Mouse (Mus musculus): ENCODE results near the gene Stac2. TPM values are rescaled to one million over a fixed set of nuclear protein-coding genes. Genes with fewer than 3 reads are reported as not detected.
A peak's percentile ranks its signal among the peaks of the same experiment; 100 is the strongest.

The Stac2 gene
- polyA plus RNA-seq, 1 experiment from 2014 or later = 0.35 TPM

DNA sequence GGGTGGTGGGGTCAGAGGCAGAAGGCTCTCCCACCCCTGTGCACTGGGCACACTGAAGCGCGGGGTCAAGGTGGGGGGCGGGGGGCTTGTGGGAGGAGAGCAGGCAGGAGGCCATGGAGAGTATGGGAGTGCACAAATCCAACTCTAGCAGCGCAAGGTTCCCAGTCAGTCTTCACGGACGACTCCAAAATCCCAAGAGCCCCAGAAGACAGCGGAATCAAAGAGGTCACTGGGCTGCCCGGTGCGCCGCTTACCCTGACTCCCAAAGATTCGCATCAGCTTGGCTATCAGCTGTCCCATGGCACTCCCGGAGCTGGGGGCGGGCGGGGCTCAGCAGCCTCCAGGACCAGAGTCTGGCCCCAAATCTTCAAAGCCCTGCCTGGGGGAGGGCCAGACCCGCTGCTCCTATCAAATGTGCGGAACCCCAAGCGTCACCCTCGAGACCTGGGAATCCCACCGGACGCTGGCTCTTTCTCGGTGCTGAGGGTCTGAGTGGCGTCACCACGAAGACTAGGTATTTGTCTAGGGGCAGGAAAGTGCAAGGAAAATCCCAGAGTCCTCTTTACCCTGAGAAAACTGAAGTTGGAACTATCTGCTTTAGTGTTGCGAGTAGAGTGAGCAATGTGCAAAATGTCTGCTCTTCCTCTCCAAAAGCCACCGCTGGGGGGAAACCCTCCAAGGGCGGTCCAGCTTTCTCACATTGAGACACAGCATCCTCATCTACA is 57.5 kb downstream of the Stac2 start, which contains the start of gene Arl5c:
Arl5c (minus strand) TSS at position 618 of the 725 bp plus-strand sequence.
- H3K36me3 ChIP-seq (ENCODE audit: control insufficient read depth, insufficient read depth, low read length) = no peaks in the 10 kb centered on the region
- 2% methylated on average over 26 of the region's 26 CpGs for WGBS
- peak; percentile 48; the same call in 1 of the 2 replicates for ATAC-seq (replicated peaks; ENCODE audit: low FRiP score, low TSS enrichment, low read depth)
- peaks cover 5% of the 10 kb centered on the region; the same call in 1 of the 2 replicates for H3K4me1 ChIP-seq (replicated peaks; ENCODE audit: control insufficient read depth, insufficient read depth, low read length)
- H3K9me3 ChIP-seq (ENCODE audit: control insufficient read depth, low read length) = no peaks in the 10 kb centered on the region
- H3K4me3 ChIP-seq (ENCODE audit: low read depth, low read length) = peak within 1 kb of the TSS; percentile 43
- peak within 1 kb of the TSS; percentile 22; the same call in 1 of the 2 replicates for H3K27ac ChIP-seq (ENCODE audit: low read depth)
- peak within 1 kb of the TSS; percentile 37 for H3K9ac ChIP-seq (ENCODE audit: low read length)
- peaks cover 3% of the 10 kb centered on the region; the same call in 1 of the 2 replicates for H3K27me3 ChIP-seq (replicated peaks; ENCODE audit: control insufficient read depth, insufficient read depth, low read length)
- DNase-seq (ENCODE audit: low spot score) = peak; percentile 80
- peak within 1 kb of the TSS; percentile 94 for H3K4me2 ChIP-seq (ENCODE audit: low read length)

DNA sequence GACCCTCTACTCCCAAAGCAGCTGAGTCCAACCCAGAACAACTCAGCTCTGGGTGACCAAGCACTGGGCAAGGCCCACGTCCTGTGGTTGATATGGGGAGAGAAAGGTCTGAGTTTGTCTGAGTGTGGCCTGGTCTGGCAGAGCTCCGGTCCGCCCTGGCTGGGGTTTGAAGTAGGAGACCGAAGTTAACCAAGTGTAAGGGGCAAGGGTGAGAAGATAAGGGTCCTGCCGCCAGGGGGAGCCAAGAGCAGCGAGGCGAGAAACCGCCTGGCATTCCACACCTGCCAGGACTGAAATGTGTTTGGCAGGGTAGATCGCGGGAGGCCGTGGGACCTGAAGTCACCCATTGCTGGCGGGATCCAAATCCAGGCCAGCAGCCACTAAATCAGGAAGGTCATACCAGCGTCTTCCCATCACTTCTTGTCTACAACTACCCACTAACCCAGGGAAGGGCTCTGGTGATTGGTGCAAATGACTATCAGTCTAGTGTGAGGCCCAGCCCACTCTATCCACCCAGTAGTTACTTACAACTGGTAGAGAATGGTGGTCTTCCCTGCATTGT is 58.6 kb downstream of the Stac2 start:
- Histone ChIP-seq H3K27ac (ENCODE audit: low read depth) (no peak overlapping the region), H3K36me3 (ENCODE audit: control insufficient read depth, insufficient read depth, low read length) (no peaks in the 10 kb centered on the region), H3K4me3 (ENCODE audit: low read depth, low read length) (peak overlapping the region; percentile 43), H3K4me2 (ENCODE audit: low read length) (peak overlapping the region; percentile 94), H3K4me1 (replicated peaks; ENCODE audit: control insufficient read depth, insufficient read depth, low read length) (peaks cover 13% of the 10 kb centered on the region; the same call in 1 of the 2 replicates), H3K9ac (ENCODE audit: low read length) (peak overlapping the region; percentile 37; the same call in 1 of the 2 replicates), H3K9me3 (ENCODE audit: control insufficient read depth, low read length) (no peaks in the 10 kb centered on the region), H3K27me3 (replicated peaks; ENCODE audit: control insufficient read depth, insufficient read depth, low read length) (no peaks in the 10 kb centered on the region)
- peak; percentile 43; the same call in 1 of the 2 replicates for ATAC-seq (replicated peaks; ENCODE audit: low FRiP score, low TSS enrichment, low read depth)
- 5% methylated on average over 13 of the region's 13 CpGs for WGBS
- DNase-seq (ENCODE audit: low spot score) = peak; percentile 86

DNA sequence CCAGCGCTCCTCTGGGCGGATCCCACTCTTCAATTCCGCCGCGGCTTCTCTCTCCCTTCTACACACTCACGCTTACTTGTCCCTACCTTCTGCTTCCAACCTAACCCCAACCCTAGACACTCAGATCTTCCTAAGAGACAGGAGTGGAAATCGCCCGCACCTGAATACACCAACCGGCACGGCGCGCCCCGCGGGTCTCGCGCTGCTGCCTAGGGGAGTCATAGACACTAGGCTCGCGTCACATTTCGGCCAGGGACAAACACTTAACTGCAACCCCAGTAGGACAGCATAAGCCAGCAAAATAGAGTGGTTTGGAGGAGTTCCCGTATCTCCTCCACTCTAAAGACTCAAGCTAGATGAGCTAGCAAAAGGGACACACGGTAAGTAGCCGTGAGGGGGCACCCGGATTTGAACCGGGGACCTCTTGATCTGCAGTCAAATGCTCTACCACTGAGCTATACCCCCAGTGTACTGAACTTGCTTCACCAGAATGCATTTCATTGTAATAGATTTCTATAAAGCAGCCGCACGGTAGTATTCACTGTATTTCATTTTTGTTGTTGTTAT is 64.6 kb downstream of the Stac2 start:
- H3K27me3 ChIP-seq (replicated peaks; ENCODE audit: control insufficient read depth, insufficient read depth, low read length) = peaks cover 25% of the 10 kb centered on the region
- peak overlapping the region; percentile 66 for H3K4me2 ChIP-seq (ENCODE audit: low read length)
- H3K4me1 ChIP-seq (replicated peaks; ENCODE audit: control insufficient read depth, insufficient read depth, low read length) = peaks cover 14% of the 10 kb centered on the region
- H3K9me3 ChIP-seq (ENCODE audit: control insufficient read depth, low read length) = no peaks in the 10 kb centered on the region
- ATAC-seq (replicated peaks; ENCODE audit: low FRiP score, low TSS enrichment, low read depth) (peak; percentile 85), DNase-seq (ENCODE audit: low spot score) (peak; percentile 94)
- H3K4me3 ChIP-seq (ENCODE audit: low read depth, low read length) = peak overlapping the region; percentile 67
- peak overlapping the region; percentile 69 for H3K9ac ChIP-seq (ENCODE audit: low read length)
- no peaks in the 10 kb centered on the region for H3K36me3 ChIP-seq (ENCODE audit: control insufficient read depth, insufficient read depth, low read length)
- H3K27ac ChIP-seq (ENCODE audit: low read depth) = peak overlapping the region; percentile 77
- 0% methylated on average over 26 of the region's 26 CpGs for WGBS

GRCm38 (mm10) chr11:97987551-97988526 is 65.4 kb downstream of the Stac2 start:
- no peaks in the 10 kb centered on the region for H3K36me3 ChIP-seq (ENCODE audit: control insufficient read depth, insufficient read depth, low read length)
- H3K4me2 ChIP-seq (ENCODE audit: low read length) = peak overlapping the region; percentile 66
- no peaks in the 10 kb centered on the region for H3K9me3 ChIP-seq (ENCODE audit: control insufficient read depth, low read length)
- peak; percentile 100 for DNase-seq (ENCODE audit: low spot score)
- H3K27ac ChIP-seq (ENCODE audit: low read depth) = peak overlapping the region; percentile 77
- peak; percentile 83 for ATAC-seq (replicated peaks; ENCODE audit: low FRiP score, low TSS enrichment, low read depth)
- H3K9ac ChIP-seq (ENCODE audit: low read length) = peak overlapping the region; percentile 69
- H3K4me3 ChIP-seq (ENCODE audit: low read depth, low read length) = peak overlapping the region; percentile 67
- WGBS = under 1% methylated on average over 42 of the region's 42 CpGs
- H3K4me1 ChIP-seq (replicated peaks; ENCODE audit: control insufficient read depth, insufficient read depth, low read length) = peaks cover 14% of the 10 kb centered on the region
- H3K27me3 ChIP-seq (replicated peaks; ENCODE audit: control insufficient read depth, insufficient read depth, low read length) = peaks cover 25% of the 10 kb centered on the region

- peak; percentile 73 for DNase-seq (ENCODE audit: low spot score)
- Histone ChIP-seq H3K4me2 (ENCODE audit: low read length) (peak overlapping the region; percentile 79), H3K9ac (ENCODE audit: low read length) (no peak overlapping the region; the same call in 1 of the 2 replicates), H3K36me3 (ENCODE audit: control insufficient read depth, insufficient read depth, low read length) (no peaks in the 10 kb centered on the region), H3K4me3 (ENCODE audit: low read depth, low read length) (peak overlapping the region; percentile 67), H3K4me1 (replicated peaks; ENCODE audit: control insufficient read depth, insufficient read depth, low read length) (peaks cover 14% of the 10 kb centered on the region), H3K9me3 (ENCODE audit: control insufficient read depth, low read length) (no peaks in the 10 kb centered on the region), H3K27ac (ENCODE audit: low read depth) (no peak overlapping the region), H3K27me3 (replicated peaks; ENCODE audit: control insufficient read depth, insufficient read depth, low read length) (peaks cover 25% of the 10 kb centered on the region)
- 30% methylated on average over 14 of the region's 17 CpGs for WGBS
- ATAC-seq (replicated peaks; ENCODE audit: low FRiP score, low TSS enrichment, low read depth) = no peak
Observed at GRCm38 (mm10) chr11:97986738-97987465, 66.4 kb downstream of the Stac2 start.

Small RNA genes lying within 50 kb of the gene (microRNA-seq; reads per million reads assigned to microRNA genes)
- gene Gm27597 = not detected

Other genes with a start within 250 kb of the Stac2 start
- 8.1 and 9.5 TPM in 2 replicates for gene B230217C12Rik, start 212.7 kb downstream of the Stac2 start, polyA plus RNA-seq (2014; fragmentation: Nextera tagmentation; extraction: Ambion mirVana)
- 0.39 and 0.54 TPM in 2 replicates for gene Fbxo47, start 169.3 kb downstream of the Stac2 start, polyA plus RNA-seq (2014; fragmentation: Nextera tagmentation; extraction: Ambion mirVana)
- 0.09 and 0.30 TPM in 2 replicates for gene Plxdc1, start 67.0 kb downstream of the Stac2 start, polyA plus RNA-seq (2014; fragmentation: Nextera tagmentation; extraction: Ambion mirVana)
- gene Arl5c, start 57.3 kb downstream of the Stac2 start, polyA plus RNA-seq (2014; fragmentation: Nextera tagmentation; extraction: Ambion mirVana) = 9.6 and 13.8 TPM in 2 replicates
- 7.5 and 8.0 TPM in 2 replicates for gene Cacnb1, start 30.4 kb downstream of the Stac2 start, polyA plus RNA-seq (2014; fragmentation: Nextera tagmentation; extraction: Ambion mirVana)
- 1,242 TPM in 2 replicates for gene Rpl19, start 26.8 kb downstream of the Stac2 start, polyA plus RNA-seq (2014; fragmentation: Nextera tagmentation; extraction: Ambion mirVana)
- 13.0 and 15.5 TPM in 2 replicates for gene Fbxl20, start 96.9 kb upstream of the Stac2 start, polyA plus RNA-seq (2014; fragmentation: Nextera tagmentation; extraction: Ambion mirVana)
- gene Med1, start 139.8 kb upstream of the Stac2 start, polyA plus RNA-seq (2014; fragmentation: Nextera tagmentation; extraction: Ambion mirVana) = 57.1 and 63.2 TPM in 2 replicates
- 13.9 and 14.3 TPM in 2 replicates for gene Cdk12, start 149.6 kb upstream of the Stac2 start, polyA plus RNA-seq (2014; fragmentation: Nextera tagmentation; extraction: Ambion mirVana)